Mouse (Mus musculus) thymus, adult 2 months (tissue): Measurements from ENCODE around the gene Sepsecs. TPM values are rescaled to one million over a fixed set of nuclear protein-coding genes. Genes with fewer than 3 reads are reported as not detected.

Experiments
- DNase-seq: peaks from one replicate; pipeline ENCODE4 v3.0.0; 2021
- H3K27ac ChIP-seq: fragments of 200-500 bp; 2 replicates; pipeline ENCODE4 v1.5.1; 2012; ENCODE audit warnings: low read length, control low read depth; ENCODE audit not compliant: control insufficient read depth, insufficient read depth
- H3K27me3 ChIP-seq: fragments of 200-500 bp; 2 replicates; pipeline ENCODE4 v1.6.1; 2012; ENCODE audit warnings: mild to moderate bottlenecking, low read length, moderate library complexity, mixed read lengths; ENCODE audit not compliant: control insufficient read depth, insufficient read depth
- H3K36me3 ChIP-seq: fragments of 200-500 bp; 2 replicates; pipeline ENCODE4 v1.6.1; 2012; ENCODE audit warnings: mild to moderate bottlenecking, low read length, moderate library complexity; ENCODE audit not compliant: control insufficient read depth, insufficient read depth
- H3K4me1 ChIP-seq: fragments of 200-500 bp; replicated peaks from 2 replicates; pipeline ENCODE4 v1.6.1; 2012; ENCODE audit warnings: low read length; ENCODE audit not compliant: control insufficient read depth, insufficient read depth
- H3K4me3 ChIP-seq: fragments of 200-500 bp; 2 replicates; pipeline ENCODE4 v1.5.1; 2012; ENCODE audit warnings: mild to moderate bottlenecking, low read length, control low read depth, moderate library complexity; ENCODE audit not compliant: control insufficient read depth, insufficient read depth
- CTCF ChIP-seq: fragments of 200-500 bp; IDR thresholded peaks from 2 replicates; pipeline ENCODE4 v1.5.1; 2012; ENCODE audit warnings: mild to moderate bottlenecking, control low read depth, low read length, moderate library complexity, borderline replicate concordance; ENCODE audit not compliant: control insufficient read depth, poor library complexity, insufficient read depth; ENCODE audit errors: extremely low read depth
- POLR2A ChIP-seq: fragments of 200-500 bp; IDR thresholded peaks from 2 replicates; pipeline ENCODE4 v1.6.1; 2012; ENCODE audit warnings: mild to moderate bottlenecking, low read length, control low read depth, moderate library complexity; ENCODE audit not compliant: control insufficient read depth, poor library complexity, insufficient read depth; ENCODE audit errors: extremely low read depth
- WGBS: fragments of 180-500 bp; shearing (Covaris S2); methylation state at CpG from one replicate; pipeline ENCODE4 v1.1.7; 2018; 5-methylcytosine and 5-hydroxymethylcytosine counted together
- polyA plus RNA-seq: library from polyadenylated mRNA; depleted of rRNA; stranded (reverse); fragments of >200 nt; gene quantifications from 2 replicates; pipeline ENCODE4 v1.2.3, GENCODE M21; 2012

Sepsecs gene
- polyA plus RNA-seq, 1 experiment: 5.4 TPM

DNA sequence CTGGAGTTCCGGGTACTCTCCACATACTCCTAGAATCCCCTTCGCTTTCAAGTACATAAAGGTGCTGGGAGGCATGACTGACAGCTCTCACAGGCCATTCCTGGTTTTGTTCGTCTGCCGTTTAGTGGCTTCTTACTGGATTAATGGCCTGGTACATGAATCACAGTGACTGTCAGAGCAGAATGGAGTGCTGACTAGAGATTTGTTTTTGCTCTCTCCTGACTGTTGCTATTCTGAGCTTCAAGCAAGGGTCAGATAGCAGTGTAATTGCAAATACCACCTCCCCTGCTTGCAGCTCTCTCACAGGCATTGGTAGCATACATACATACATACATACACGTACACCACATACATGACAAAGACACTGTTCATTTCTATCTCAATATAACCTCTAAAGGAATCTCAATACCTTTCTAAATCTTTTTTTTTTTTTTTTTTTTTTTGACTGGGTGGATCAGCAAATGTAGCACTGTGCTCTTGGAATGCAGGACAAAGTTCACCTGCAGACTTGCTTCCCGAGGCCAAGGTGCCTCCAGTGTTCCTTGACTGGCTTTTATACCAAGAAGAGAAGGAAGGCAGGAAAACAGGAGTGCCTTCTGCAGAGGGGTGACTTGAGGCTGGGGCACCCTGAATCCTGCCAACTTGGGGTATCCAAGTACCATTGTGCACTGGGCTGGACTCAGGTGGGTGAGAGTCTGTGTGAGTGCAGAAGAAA, 18.4 kb upstream of the Sepsecs start:
- Histone ChIP-seq H3K36me3 (no peaks in the 10 kb centered on the region), H3K4me3 (no peak overlapping the region), H3K4me1 (no peaks in the 10 kb centered on the region), H3K27me3 (no peaks in the 10 kb centered on the region), H3K27ac (no peak overlapping the region)
- TF ChIP-seq POLR2A: no peak
- TF ChIP-seq CTCF: no peak
- DNase-seq: no peak
- 82% methylated on average over 6 of the region's 6 CpGs for WGBS

DNA sequence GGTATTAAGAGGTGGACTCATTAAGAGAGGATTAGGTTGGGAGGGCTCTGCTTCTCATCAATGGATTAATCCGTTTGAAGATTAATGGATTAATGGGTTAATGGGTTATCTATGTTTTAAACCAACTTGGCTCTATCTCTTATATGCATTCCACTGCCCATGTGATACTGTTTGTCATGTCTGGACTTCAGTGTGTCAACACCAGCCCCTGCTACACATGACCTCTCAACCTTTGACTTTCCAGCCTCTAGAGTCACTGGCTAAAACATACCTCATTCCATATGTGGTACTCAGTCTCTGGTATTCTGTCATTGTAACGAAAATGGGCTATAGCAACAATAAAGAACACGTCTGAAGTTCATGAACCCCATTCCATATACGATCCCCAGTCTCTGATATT, 11.6 kb upstream of the Sepsecs start:
- no peak for DNase-seq
- H3K27me3 ChIP-seq: no peaks in the 10 kb centered on the region
- H3K4me1 ChIP-seq: no peaks in the 10 kb centered on the region
- no peaks in the 10 kb centered on the region for H3K36me3 ChIP-seq
- TF ChIP-seq POLR2A (no peak), CTCF (no peak)
- no peak overlapping the region for H3K4me3 ChIP-seq
- H3K27ac ChIP-seq: no peak overlapping the region
- WGBS: 81% methylated on average over 4 of the region's 4 CpGs

DNA sequence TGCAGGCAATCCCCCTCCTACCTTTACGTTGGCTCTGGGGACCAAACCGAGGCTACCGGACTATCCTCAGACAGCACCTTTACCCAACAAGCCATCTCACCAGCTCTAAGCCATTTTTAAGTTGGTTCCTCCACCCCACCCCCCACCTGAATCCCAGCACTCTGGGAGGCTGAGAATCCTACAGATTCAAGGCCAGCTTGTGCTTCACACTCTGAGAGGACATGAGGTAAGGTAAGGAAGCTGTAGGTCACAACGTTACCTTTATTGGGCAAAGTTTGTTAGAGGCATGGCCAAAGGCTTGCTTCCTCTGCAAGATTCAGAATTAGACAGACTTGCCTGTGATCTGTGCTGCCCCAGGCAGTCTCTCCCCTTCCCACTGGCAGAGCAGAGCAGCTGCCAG, 10.7 kb upstream of the Sepsecs start:
- DNase-seq: no peak
- WGBS: 84% methylated on average over 4 of the region's 4 CpGs

DNA sequence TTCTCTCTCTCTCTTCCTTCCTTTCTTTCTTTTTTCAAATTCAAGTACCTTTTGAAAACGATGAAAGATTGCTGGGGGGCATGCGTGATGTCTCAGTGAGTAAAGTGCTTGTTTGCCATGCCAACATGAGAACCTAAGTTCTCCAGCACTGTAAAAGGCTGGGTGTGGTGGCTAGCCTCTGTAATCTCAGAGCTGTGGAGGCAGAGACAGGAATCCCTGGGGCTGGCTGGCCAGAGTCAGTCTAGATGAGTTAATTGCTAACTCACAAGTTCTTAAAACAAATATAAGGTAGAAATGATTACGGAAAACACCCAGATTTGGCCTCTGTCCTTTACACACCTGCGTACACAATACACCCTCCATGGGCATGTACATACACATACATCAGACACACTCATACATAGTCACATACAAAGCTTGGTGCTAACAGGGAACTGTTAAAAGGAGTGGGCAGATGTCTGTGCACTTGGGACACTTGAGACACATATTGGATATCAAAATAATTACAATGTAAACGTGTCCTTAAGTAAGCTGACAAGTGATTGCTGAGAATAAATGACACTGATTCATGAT, 9.1 kb upstream of the Sepsecs start:
- no peak for DNase-seq
- no peak overlapping the region for H3K4me3 ChIP-seq
- no peaks in the 10 kb centered on the region for H3K36me3 ChIP-seq
- TF ChIP-seq CTCF: no peak
- no peak for TF ChIP-seq POLR2A
- H3K4me1 ChIP-seq: no peaks in the 10 kb centered on the region
- 88% methylated on average over 5 of the region's 5 CpGs for WGBS
- no peak overlapping the region for H3K27ac ChIP-seq
- H3K27me3 ChIP-seq: no peaks in the 10 kb centered on the region

More for the DNA sequence above, 10.7 kb upstream of the Sepsecs start:
- no peaks in the 10 kb centered on the region for H3K4me1 ChIP-seq
- no peaks in the 10 kb centered on the region for H3K36me3 ChIP-seq
- H3K27ac ChIP-seq: no peak overlapping the region
- H3K27me3 ChIP-seq: no peaks in the 10 kb centered on the region
- no peak overlapping the region for H3K4me3 ChIP-seq
- no peak for TF ChIP-seq POLR2A
- TF ChIP-seq CTCF: no peak

DNA sequence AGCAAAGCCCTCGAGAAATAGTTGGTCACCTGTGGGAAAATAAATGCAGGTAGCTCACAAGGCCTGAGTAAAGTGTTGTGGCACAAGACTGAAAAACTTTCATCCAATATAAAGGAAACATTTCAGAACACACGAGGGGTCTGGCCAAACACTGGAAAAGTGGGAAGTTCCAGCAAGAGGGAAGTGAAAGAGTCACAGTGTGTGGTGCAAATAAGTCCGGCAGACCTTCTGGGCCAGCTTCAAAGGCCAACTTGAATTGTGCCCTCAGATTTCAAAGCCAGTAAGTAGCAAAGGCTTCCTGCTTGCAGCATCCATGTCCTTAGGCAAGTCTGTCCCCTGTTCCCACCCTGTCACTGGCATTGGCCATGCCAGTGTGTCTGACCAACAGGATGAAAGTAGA, 7.6 kb upstream of the Sepsecs start:
- Histone ChIP-seq H3K4me3 (no peak overlapping the region), H3K27me3 (no peaks in the 10 kb centered on the region), H3K36me3 (no peaks in the 10 kb centered on the region), H3K4me1 (no peaks in the 10 kb centered on the region), H3K27ac (no peak overlapping the region)
- TF ChIP-seq POLR2A (no peak), CTCF (no peak)
- DNase-seq: no peak
- 66% methylated on average over 3 of the region's 3 CpGs for WGBS

DNA sequence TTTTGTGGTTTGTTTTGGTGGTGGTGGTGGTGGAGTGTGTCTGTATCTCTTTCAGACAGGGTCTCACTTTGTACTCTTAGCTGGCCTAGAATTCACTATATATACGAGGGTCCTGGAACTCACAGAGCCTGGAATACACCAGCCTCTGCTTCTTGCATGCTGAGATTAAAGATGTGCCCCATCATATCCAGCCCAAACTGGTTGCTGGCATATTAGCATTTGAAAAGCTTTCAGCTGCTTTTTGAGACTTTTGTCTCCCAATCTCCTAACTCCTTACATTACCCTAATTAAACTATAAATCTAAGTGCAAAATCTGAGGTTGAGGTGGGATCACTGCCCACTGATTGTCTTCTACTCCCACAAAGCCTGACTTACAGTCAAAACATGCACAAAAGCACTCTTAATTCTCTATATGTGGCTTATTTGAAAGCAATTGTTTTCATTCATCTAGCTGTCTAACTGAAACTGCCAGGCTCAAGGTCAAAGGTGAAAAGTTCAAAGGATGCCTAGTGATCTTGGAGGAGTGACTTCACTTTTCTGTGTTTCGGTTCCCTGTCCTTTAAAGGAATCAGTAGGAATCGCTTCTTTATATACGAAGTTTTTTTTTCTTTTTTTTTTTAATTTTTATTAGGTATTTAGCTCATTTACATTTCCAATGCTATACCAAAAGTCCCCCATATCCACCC, 5.0 kb upstream of the Sepsecs start:
- Histone ChIP-seq H3K36me3 (no peaks in the 10 kb centered on the region), H3K27ac (no peak overlapping the region), H3K4me3 (no peak overlapping the region), H3K4me1 (no peaks in the 10 kb centered on the region), H3K27me3 (no peaks in the 10 kb centered on the region)
- TF ChIP-seq CTCF: no peak
- no peak for TF ChIP-seq POLR2A
- no peak for DNase-seq
- WGBS: 83% methylated on average over 4 of the region's 4 CpGs
